Mouse (Mus musculus): ENCODE data around the gene Cux2.
A peak's percentile ranks its signal among the peaks of the same experiment; 100 is the strongest.

GRCm38 (mm10) chr5:121836692-121837415, 213.0 kb downstream of the Cux2 start:
- peak; percentile 68 for TF ChIP-seq POLR2A (IDR thresholded peaks at IDR 0.05; ENCODE audit: borderline replicate concordance, insufficient read depth, low read length)
- no peak for TF ChIP-seq CTCF (IDR thresholded peaks at IDR 0.05; ENCODE audit: borderline replicate concordance, insufficient read depth, low read depth, low read length)

Data from cerebellum, adult 2 months (tissue).